Mouse (Mus musculus): Measurements from ENCODE around the gene Rcor1.
A peak's percentile ranks its signal among the peaks of the same experiment; 100 is the strongest.

GRCm38 (mm10) chr12:111165146-111165812 lies 126.1 kb downstream of the Rcor1 start:
- TF ChIP-seq POLR2A (IDR thresholded peaks at IDR 0.05; ENCODE audit: low read depth, low read length) (no peak), CHD2 (IDR thresholded peaks at IDR 0.05; ENCODE audit: low read length) (no peak), JUN (IDR thresholded peaks at IDR 0.05; ENCODE audit: insufficient read depth, low read depth, low read length) (no peak), ZKSCAN1 (IDR thresholded peaks at IDR 0.05; ENCODE audit: borderline replicate concordance, low read depth, low read length) (no peak), PAX5 (IDR thresholded peaks at IDR 0.05; ENCODE audit: low read length) (no peak), ZNF384 (IDR thresholded peaks at IDR 0.05; ENCODE audit: low read depth, low read length) (no peak), ZMIZ1 (IDR thresholded peaks at IDR 0.05; ENCODE audit: low read depth, low read length) (no peak), CTCF (conservative IDR thresholded peaks at IDR 0.05 in 1 of 2, IDR thresholded peaks at IDR 0.05 in 1 of 2; ENCODE audit: low read depth in 2 of 2, low read length in 2 of 2) (peak; percentile 14 to 75; a peak in 3 of 4 replicates), ELF1 (IDR thresholded peaks at IDR 0.05; ENCODE audit: low read depth, low read length) (0 out of 2 replicates have a peak, but pooled peaks have one; percentile 11), MXI1 (IDR thresholded peaks at IDR 0.05; ENCODE audit: low read depth, low read length) (peak; percentile 29; the same call in 1 of the 2 replicates), POLR2AphosphoS2 (IDR thresholded peaks at IDR 0.05; ENCODE audit: low read depth, low read length) (no peak)

All from CH12.LX (cell line).